Mouse (Mus musculus) E14TG2a.4 (cell line): ENCODE measurements around the gene Gm20388.

Experiments used
- CTCF ChIP-seq: conservative IDR thresholded peaks from 2 replicates; pipeline ENCODE4 v1.5.1; 2014; ENCODE audit warnings: low read length
- NANOG ChIP-seq: IDR thresholded peaks from 2 replicates; pipeline ENCODE4 v1.6.1; 2014; ENCODE audit warnings: borderline replicate concordance, low read length, mixed read lengths
- POU5F1 ChIP-seq: IDR thresholded peaks from 2 replicates; pipeline ENCODE4 v1.6.1; 2014; ENCODE audit warnings: low read length, borderline replicate concordance

DNA sequence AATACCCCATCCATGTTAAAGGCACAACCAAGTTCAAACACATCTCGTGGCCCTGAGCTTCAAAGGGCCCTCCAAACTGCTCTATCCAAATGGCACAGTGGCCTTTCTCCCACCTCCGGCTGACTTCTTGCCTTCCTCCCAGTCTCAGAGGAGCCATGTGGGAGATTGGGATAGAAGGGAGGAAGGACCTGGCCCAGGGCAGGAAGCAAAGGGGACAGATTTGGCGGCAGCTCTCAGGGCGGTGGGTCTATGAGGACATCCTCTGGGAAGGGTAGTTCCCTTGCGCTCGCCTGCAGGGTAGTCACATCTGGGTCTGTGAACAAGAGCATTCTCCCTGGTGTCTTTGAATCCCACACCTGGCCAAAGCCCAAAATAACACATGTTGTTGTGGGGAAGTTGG, 2786.9 kb downstream of the Gm20388 start:
- TF ChIP-seq CTCF (no peak), NANOG (no peak), POU5F1 (no peak)
